Mouse (Mus musculus): Measurements from ENCODE around the gene Gclm. TPM values are rescaled to one million over a fixed set of nuclear protein-coding genes. Genes with fewer than 3 reads are reported as not detected.
A peak's percentile ranks its signal among the peaks of the same experiment; 100 is the strongest.
"Not testable (repeated sequence)": the region's sequence is repeated elsewhere in the genome, so short reads cannot be mapped to it uniquely, and the experiment has no call there.

Gene Gclm
- polyA plus RNA-seq, 1 experiment from 2014 or later = 40.3 TPM

DNA sequence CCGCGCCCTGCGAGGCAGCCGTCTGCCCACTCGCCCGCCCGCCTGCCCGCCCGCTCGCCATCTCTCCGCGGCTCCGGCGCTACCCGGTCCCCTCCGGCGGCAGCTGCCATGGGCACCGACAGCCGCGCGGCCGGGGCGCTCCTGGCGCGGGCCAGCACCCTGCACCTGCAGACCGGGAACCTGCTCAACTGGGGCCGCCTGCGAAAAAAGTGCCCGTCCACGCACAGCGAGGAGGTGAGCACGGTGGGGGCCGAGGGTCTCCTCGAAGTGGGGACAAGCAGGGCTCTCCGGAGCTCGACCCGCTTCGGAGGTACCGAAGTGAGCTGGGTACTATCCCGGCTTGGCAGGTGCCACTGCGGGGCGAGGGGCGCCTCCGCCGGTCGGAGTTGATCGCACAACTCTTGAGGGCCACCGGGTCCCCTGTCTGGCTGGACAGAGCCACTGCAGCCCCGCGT is 548 bp downstream of the Gclm start:
- H3K27me3 ChIP-seq (replicated peaks) = no peaks in the 10 kb centered on the region
- no peaks in the 10 kb centered on the region for H3K9me3 ChIP-seq

DNA sequence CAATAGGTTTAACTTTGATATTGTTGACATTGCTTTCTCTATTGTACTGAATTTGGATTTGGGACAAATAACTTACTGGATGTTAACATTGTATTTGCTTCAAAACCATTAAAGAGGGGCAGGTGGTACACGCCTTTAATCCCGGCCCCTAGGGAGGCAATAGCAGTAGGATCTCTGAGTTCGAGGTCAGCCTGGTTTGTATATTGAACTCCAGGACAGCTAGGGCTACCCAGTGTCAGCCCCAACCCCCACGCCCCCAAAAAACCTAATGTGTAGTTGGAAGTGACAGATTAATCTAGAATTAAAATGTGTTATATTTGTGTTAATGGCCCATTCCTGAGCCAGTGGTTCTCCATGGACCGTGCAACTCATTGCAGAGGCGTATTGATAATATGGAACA is 1.0 kb downstream of the Gclm start:
- Histone ChIP-seq H3K4me3 (peak overlapping the region; percentile 67), H3K4me1 (peaks cover 23% of the 10 kb centered on the region), H3K27me3 (replicated peaks) (no peaks in the 10 kb centered on the region), H3K36me3 (replicated peaks) (no peaks in the 10 kb centered on the region), H3K27ac (peak overlapping the region; percentile 88; the same call in 1 of the 2 replicates), H3K9ac (peak overlapping the region; percentile 73), H3K4me2 (peak overlapping the region; percentile 69), H3K9me3 (no peaks in the 10 kb centered on the region)
- 26% methylated on average over 6 of the region's 6 CpGs for WGBS
- no peak for ATAC-seq (replicated peaks)

More for the DNA sequence above, 548 bp downstream of the Gclm start:
- H3K27ac ChIP-seq = peak overlapping the region; percentile 88
- H3K9ac ChIP-seq = peak overlapping the region; percentile 73
- under 1% methylated on average over 45 of the region's 50 CpGs for WGBS
- no peaks in the 10 kb centered on the region for H3K36me3 ChIP-seq (replicated peaks)
- peak overlapping the region; percentile 67 for H3K4me3 ChIP-seq
- peaks cover 23% of the 10 kb centered on the region for H3K4me1 ChIP-seq
- peak; percentile 78 for ATAC-seq (replicated peaks)
- peak overlapping the region; percentile 69 for H3K4me2 ChIP-seq

DNA sequence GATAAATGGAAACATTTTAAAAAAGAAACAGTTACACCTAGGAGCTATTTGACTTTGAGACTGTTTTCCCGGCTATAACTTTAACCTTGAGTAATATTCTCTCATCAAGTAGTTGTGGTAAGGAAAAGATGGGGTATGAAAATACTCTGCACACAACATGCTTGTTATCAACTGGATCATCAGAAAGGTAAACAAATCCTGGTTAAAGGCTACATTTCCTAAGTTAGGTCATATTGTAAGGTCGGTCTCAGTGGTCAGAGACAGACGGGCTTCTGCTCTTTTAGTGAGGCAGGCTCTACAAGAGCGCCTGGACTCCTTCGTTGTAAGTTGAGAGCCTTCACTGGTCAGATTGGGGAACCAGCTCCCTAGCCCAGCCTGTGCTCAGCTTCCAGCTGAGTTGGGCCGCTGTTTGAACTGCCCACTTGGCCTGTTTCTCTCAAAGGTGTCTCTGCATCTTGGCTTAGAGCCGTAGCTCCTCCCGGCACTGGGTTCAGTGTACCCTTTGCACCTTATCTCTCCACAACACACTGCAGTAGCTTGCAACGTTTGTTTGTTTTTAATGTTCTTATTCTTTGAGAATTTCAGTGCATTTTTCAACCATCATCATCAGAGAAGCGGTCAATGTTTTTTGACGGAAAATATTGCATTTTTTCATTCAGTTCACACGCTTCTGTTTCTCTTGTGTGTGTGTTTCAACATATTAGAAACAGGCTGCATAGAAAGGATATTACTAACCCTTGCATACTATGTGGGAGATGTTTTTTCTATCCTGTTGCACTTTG is 1.8 kb downstream of the Gclm start:
- peak overlapping the region; percentile 69 for H3K4me2 ChIP-seq
- H3K9ac ChIP-seq = peak overlapping the region; percentile 73; the same call in 1 of the 2 replicates
- H3K27me3 ChIP-seq (replicated peaks) = no peaks in the 10 kb centered on the region
- peak overlapping the region; percentile 67 for H3K4me3 ChIP-seq
- H3K4me1 ChIP-seq = peaks cover 23% of the 10 kb centered on the region
- H3K27ac ChIP-seq = no peak overlapping the region
- ATAC-seq (replicated peaks) = no peak
- H3K36me3 ChIP-seq (replicated peaks) = no peaks in the 10 kb centered on the region
- 72% methylated on average over 12 of the region's 12 CpGs for WGBS
- no peaks in the 10 kb centered on the region for H3K9me3 ChIP-seq

DNA sequence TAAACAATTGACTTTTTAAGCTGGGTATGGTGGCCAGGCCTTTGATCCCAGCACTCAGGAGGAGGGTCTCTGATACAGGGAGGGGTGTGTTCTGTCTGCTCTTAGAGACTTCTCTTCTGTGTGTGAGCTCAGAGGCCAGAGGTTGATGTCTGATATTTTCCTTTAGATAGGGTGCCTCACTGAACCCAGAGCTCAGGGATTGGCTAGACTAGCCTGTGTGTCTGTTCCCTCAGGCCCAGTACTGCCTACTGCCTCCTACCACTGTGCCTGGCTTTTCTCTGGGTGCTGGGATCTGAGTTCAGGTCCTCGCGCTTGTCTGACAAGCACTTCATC is 2.4 kb downstream of the Gclm start:
- Histone ChIP-seq H3K27ac (no peak overlapping the region), H3K36me3 (replicated peaks) (no peaks in the 10 kb centered on the region), H3K4me3 (no peak overlapping the region), H3K4me1 (peaks cover 23% of the 10 kb centered on the region), H3K27me3 (replicated peaks) (no peaks in the 10 kb centered on the region), H3K4me2 (peak overlapping the region; percentile 69), H3K9ac (no peak overlapping the region; the same call in 1 of the 2 replicates), H3K9me3 (no peaks in the 10 kb centered on the region)
- no peak for ATAC-seq (replicated peaks)
- WGBS = 90% methylated on average over 2 of the region's 2 CpGs

DNA sequence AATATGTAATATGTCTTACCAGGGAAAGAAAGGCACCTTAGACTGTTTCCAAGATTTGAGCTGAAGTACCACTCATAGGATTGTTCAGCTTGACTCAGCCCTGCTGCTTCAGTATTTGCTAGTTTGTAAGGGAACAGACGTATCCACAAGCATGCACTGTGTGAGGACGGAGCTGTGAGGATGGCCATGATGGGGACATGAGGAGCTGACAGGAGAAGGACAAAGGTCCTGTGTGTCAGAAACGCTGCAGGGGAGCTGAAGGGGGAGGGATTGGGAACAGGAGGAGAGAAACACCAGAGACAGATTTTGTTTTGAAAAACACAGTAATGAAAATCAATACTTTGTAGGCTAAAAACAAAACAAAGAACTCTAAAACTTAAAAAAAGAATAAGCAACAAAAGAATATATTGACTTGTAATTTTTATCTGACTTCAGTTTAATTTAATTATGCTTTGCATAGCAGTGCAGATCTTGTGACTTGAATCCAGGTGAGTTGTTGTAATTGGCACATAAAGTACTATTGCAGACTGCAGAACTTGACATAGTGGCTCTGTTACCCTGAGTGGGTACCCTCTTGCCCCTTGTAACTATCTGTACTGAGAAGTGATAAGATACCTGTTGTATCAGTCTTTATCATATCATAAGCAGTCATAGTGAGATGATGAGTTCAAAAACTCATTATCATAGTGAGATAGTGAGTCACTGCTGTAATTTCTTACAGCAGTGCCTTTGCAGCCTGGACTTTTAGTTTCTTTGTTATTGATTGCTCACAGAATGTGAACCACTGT is 7.3 kb downstream of the Gclm start:
- Histone ChIP-seq H3K4me2 (no peak overlapping the region), H3K9me3 (no peaks in the 10 kb centered on the region), H3K4me3 (no peak overlapping the region), H3K4me1 (peaks cover 3% of the 10 kb centered on the region), H3K36me3 (replicated peaks) (no peaks in the 10 kb centered on the region), H3K27me3 (replicated peaks) (no peaks in the 10 kb centered on the region), H3K27ac (no peak overlapping the region), H3K9ac (no peak overlapping the region)
- WGBS = 49% methylated on average over 3 of the region's 3 CpGs
- ATAC-seq (replicated peaks) = no peak

GRCm38 (mm10) chr3:122254050-122254449 is 8.7 kb downstream of the Gclm start:
- H3K4me2 ChIP-seq; H3K4me3 ChIP-seq; ATAC-seq (replicated peaks); H3K9me3 ChIP-seq; H3K4me1 ChIP-seq; H3K27ac ChIP-seq; H3K27me3 ChIP-seq (replicated peaks); H3K9ac ChIP-seq; H3K36me3 ChIP-seq (replicated peaks): not testable (repeated sequence)
- 87% methylated on average over 7 of the region's 7 CpGs for WGBS

DNA sequence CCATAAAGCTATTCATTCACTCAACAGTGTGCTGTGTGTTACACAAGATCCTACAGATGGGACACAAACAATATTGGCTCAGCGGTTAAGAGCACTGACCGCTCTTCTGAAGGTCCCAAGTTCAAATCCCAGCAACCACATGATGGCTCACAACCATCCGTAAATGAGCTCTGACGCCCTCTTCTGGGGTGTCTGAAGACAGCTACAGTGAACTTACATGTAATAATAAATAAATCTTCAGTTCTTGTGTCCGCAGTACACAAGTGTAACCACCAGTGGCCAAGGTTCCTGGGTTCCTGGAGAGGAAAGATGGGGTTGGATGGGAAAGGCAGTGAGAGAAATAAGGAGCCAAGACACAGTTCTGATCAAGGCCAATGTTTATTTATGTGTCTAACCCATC is 24.6 kb downstream of the Gclm start:
- WGBS = 78% methylated on average over 5 of the region's 5 CpGs
- H3K4me1 ChIP-seq = peaks cover 7% of the 10 kb centered on the region
- no peaks in the 10 kb centered on the region for H3K27me3 ChIP-seq (replicated peaks)
- H3K36me3 ChIP-seq (replicated peaks) = peaks cover 10% of the 10 kb centered on the region; the same call in 1 of the 2 replicates
- no peak overlapping the region for H3K4me3 ChIP-seq
- H3K4me2 ChIP-seq = no peak overlapping the region
- no peak overlapping the region for H3K27ac ChIP-seq
- H3K9ac ChIP-seq = no peak overlapping the region
- ATAC-seq (replicated peaks) = no peak
- H3K9me3 ChIP-seq = no peaks in the 10 kb centered on the region

GRCm38 (mm10) chr3:122272565-122272964 is 27.2 kb downstream of the Gclm start:
- H3K4me3 ChIP-seq; ATAC-seq (replicated peaks); H3K9ac ChIP-seq; H3K9me3 ChIP-seq; H3K4me2 ChIP-seq; H3K27me3 ChIP-seq (replicated peaks); H3K27ac ChIP-seq: not testable (repeated sequence)
- H3K4me1 ChIP-seq = peaks cover 32% of the 10 kb centered on the region
- 68% methylated on average over 1 of the region's 1 CpGs for WGBS
- H3K36me3 ChIP-seq (replicated peaks) = peaks cover 14% of the 10 kb centered on the region

- peak; percentile 92 for ATAC-seq (replicated peaks)
- peak overlapping the region; percentile 84 for H3K4me2 ChIP-seq
- H3K4me3 ChIP-seq = peak overlapping the region; percentile 97
- H3K36me3 ChIP-seq (replicated peaks) = peaks cover 17% of the 10 kb centered on the region
- H3K27me3 ChIP-seq (replicated peaks) = no peaks in the 10 kb centered on the region
- 10% methylated on average over 19 of the region's 20 CpGs for WGBS
- H3K9ac ChIP-seq = peak overlapping the region; percentile 85
- peaks cover 41% of the 10 kb centered on the region for H3K4me1 ChIP-seq
- no peaks in the 10 kb centered on the region for H3K9me3 ChIP-seq
- peak overlapping the region; percentile 78 for H3K27ac ChIP-seq
Observed at GRCm38 (mm10) chr3:122273407-122274240, 28.3 kb downstream of the Gclm start.

GRCm38 (mm10) chr3:122274241-122275024 is 29.1 kb downstream of the Gclm start, which contains the start of gene Dnttip2:
Gene Dnttip2 (plus strand): TSS chr3:122274388.
- WGBS = under 1% methylated on average over 57 of the region's 57 CpGs

DNA sequence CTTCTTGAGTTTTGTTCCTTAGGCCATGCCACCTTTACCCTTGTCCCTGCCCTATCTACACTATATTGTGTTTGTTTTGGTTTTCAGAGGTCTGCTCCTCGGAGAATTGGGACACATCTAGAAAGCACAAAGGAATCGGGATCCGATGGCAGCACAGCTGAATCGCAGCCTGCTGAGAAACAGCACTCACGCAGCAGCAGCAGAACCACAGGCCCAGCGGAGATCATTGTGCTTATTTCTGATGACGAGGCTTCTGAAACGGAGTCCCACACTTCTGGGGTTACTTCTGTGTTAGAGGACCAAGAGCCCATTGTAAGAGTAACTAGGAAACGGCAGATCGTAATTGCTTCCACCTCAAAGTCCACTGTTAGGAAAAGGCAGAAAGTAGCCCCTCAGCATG is 29.8 kb downstream of the Gclm start:
- no peaks in the 10 kb centered on the region for H3K9me3 ChIP-seq
- H3K36me3 ChIP-seq (replicated peaks) = peaks cover 30% of the 10 kb centered on the region
- H3K4me3 ChIP-seq = peak overlapping the region; percentile 97
- WGBS = 74% methylated on average over 10 of the region's 10 CpGs
- H3K9ac ChIP-seq = 0 out of 2 replicates have a peak overlapping the region, but pooled peaks have one; percentile 85
- no peak overlapping the region for H3K27ac ChIP-seq
- no peaks in the 10 kb centered on the region for H3K27me3 ChIP-seq (replicated peaks)
- peak overlapping the region; percentile 84 for H3K4me2 ChIP-seq
- peaks cover 41% of the 10 kb centered on the region for H3K4me1 ChIP-seq
- no peak for ATAC-seq (replicated peaks)

More at GRCm38 (mm10) chr3:122274241-122275024, 29.1 kb downstream of the Gclm start, which contains the start of gene Dnttip2:
- peaks cover 24% of the 10 kb centered on the region for H3K36me3 ChIP-seq (replicated peaks)
- H3K4me3 ChIP-seq = peak within 1 kb of the TSS; percentile 97
- peak; percentile 96 for ATAC-seq (replicated peaks)
- peaks cover 41% of the 10 kb centered on the region for H3K4me1 ChIP-seq
- peak within 1 kb of the TSS; percentile 84 for H3K4me2 ChIP-seq
- H3K27me3 ChIP-seq (replicated peaks) = no peaks in the 10 kb centered on the region
- H3K9ac ChIP-seq = peak within 1 kb of the TSS; percentile 85
- H3K9me3 ChIP-seq = no peaks in the 10 kb centered on the region
- H3K27ac ChIP-seq = peak within 1 kb of the TSS; percentile 78
